Mouse (Mus musculus): ENCODE measurements around the gene BC028528.

GRCm38 (mm10) chr3:95865571-95865970 is 26.2 kb downstream of the BC028528 start:
- no peak for TF ChIP-seq CTCF (IDR thresholded peaks at IDR 0.05 in 2 of 3, conservative IDR thresholded peaks at IDR 0.05 in 1 of 3; ENCODE audit: control insufficient read depth in 1 of 3, insufficient read depth in 1 of 3, low read depth in 2 of 3, low read length in 3 of 3, poor library complexity in 1 of 3, severe bottlenecking in 1 of 3)
- no peak for TF ChIP-seq MAZ (IDR thresholded peaks at IDR 0.05; ENCODE audit: low read depth, low read length)
- TF ChIP-seq POLR2A (IDR thresholded peaks at IDR 0.05; ENCODE audit: control insufficient read depth in 1 of 2, insufficient read depth in 1 of 2, low read depth in 1 of 2, low read length in 2 of 2, poor library complexity in 1 of 2), result no peak
- TF ChIP-seq NELFE (IDR thresholded peaks at IDR 0.05; ENCODE audit: low read depth, low read length), result no peak
- no peak for TF ChIP-seq MAX (IDR thresholded peaks at IDR 0.05; ENCODE audit: low read length)
- no peak for TF ChIP-seq ZNF384 (IDR thresholded peaks at IDR 0.05; ENCODE audit: low read depth, low read length)
- no peak for TF ChIP-seq TBP (IDR thresholded peaks at IDR 0.05; ENCODE audit: low read depth, low read length)
- no peak for TF ChIP-seq MYC (IDR thresholded peaks at IDR 0.05; ENCODE audit: low read depth, low read length)
